Mouse (Mus musculus): ENCODE results near the gene Marc1. TPM values are rescaled to one million over a fixed set of nuclear protein-coding genes. Genes with fewer than 3 reads are reported as not detected.
A peak's percentile ranks its signal among the peaks of the same experiment; 100 is the strongest.

The Marc1 gene
- polyA plus RNA-seq, 2 experiments = 10.3 to 22.6 TPM

DNA sequence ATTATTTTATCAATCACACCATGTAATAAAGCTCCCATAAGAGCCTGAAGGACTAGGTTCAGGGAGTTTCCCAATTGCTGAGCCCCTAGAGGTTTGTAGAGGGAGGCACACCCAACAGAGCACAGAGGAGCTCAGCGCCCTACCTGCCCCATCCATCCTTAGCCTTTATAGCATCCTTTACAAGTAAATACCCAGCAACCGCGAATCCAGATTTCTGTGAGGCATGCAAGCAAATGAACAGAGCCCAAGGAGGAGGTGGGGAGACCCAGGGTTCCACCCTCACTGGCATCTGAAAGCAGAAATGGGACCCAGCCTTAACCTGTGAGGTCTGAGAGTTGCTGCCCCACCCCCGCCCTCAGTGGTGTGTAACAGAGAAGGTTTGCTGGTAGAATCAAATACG, 25.2 kb upstream of the Marc1 start:
- no peak overlapping the region for H3K4me2 ChIP-seq (ENCODE audit: low read depth)
- peaks cover 29% of the 10 kb centered on the region for H3K36me3 ChIP-seq (replicated peaks; ENCODE audit: control insufficient read depth, insufficient read depth, low read depth)
- 72% methylated on average over 5 of the region's 5 CpGs for WGBS (ENCODE audit: insufficient replicate concordance)
- DNase-seq (ENCODE audit: low read depth in 3 of 3, low spot score in 3 of 3) = no peak
- H3K9me3 ChIP-seq (ENCODE audit: control insufficient read depth, low read length) = no peaks in the 10 kb centered on the region
- no peak overlapping the region for H3K27ac ChIP-seq
- no peaks in the 10 kb centered on the region for H3K27me3 ChIP-seq (ENCODE audit: control insufficient read depth, insufficient read depth, low read length)
- H3K4me1 ChIP-seq (replicated peaks; ENCODE audit: control insufficient read depth in 2 of 2, insufficient read depth in 2 of 2, low read length in 1 of 2) = peaks cover 0 to 8% of the 10 kb centered on the region in 2 experiments; a peak in 2 of 4 replicates
- no peak overlapping the region for H3K4me3 ChIP-seq (ENCODE audit: insufficient read depth in 1 of 2, low read depth in 2 of 2, low read length in 2 of 2)
- no peak overlapping the region for H3K9ac ChIP-seq (replicated peaks)
- no peak for TF ChIP-seq CTCF (IDR thresholded peaks at IDR 0.05; ENCODE audit: low read depth)
- no peak for TF ChIP-seq EP300 (IDR thresholded peaks at IDR 0.05; ENCODE audit: low read depth)
- ATAC-seq (ENCODE audit: insufficient read depth) = no peak

DNA sequence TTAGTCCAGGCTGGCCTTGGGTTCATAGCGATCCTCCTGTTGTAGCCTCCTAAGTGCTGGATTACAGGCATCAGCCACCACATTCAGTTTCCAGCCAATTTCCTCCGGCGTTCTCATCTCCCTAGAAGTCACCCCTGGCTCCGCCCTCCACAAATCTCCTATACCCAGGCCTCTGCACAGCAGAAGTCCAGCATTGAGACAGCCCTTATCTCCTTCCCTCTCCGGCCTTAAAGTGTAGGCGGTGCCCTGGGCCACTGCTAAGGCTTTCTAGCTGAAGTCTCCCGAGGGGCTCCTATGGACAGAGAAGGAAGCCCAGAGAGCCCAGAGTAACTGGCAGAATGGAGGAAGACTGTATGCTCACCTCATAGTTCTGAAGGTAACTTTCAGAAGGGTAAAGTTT, 22.4 kb upstream of the Marc1 start:
- Histone ChIP-seq H3K4me1 (replicated peaks; ENCODE audit: control insufficient read depth in 2 of 2, insufficient read depth in 2 of 2, low read length in 1 of 2) (peaks cover 0 to 7% of the 10 kb centered on the region in 2 experiments; a peak in 2 of 4 replicates), H3K36me3 (replicated peaks; ENCODE audit: control insufficient read depth, insufficient read depth, low read depth) (peaks cover 35% of the 10 kb centered on the region), H3K4me3 (ENCODE audit: insufficient read depth in 1 of 2, low read depth in 2 of 2, low read length in 2 of 2) (no peak overlapping the region), H3K9me3 (ENCODE audit: control insufficient read depth, low read length) (no peaks in the 10 kb centered on the region), H3K4me2 (ENCODE audit: low read depth) (no peak overlapping the region), H3K9ac (replicated peaks) (no peak overlapping the region), H3K27ac (no peak overlapping the region), H3K27me3 (ENCODE audit: control insufficient read depth, insufficient read depth, low read length) (no peaks in the 10 kb centered on the region)
- TF ChIP-seq CTCF (IDR thresholded peaks at IDR 0.05; ENCODE audit: low read depth) (no peak), EP300 (IDR thresholded peaks at IDR 0.05; ENCODE audit: low read depth) (no peak)
- DNase-seq (ENCODE audit: low read depth in 3 of 3, low spot score in 3 of 3) (no peak), ATAC-seq (ENCODE audit: insufficient read depth) (peak; percentile 52; the same call in 1 of the 2 replicates)
- 61% methylated on average over 7 of the region's 7 CpGs for WGBS (ENCODE audit: insufficient replicate concordance)

DNA sequence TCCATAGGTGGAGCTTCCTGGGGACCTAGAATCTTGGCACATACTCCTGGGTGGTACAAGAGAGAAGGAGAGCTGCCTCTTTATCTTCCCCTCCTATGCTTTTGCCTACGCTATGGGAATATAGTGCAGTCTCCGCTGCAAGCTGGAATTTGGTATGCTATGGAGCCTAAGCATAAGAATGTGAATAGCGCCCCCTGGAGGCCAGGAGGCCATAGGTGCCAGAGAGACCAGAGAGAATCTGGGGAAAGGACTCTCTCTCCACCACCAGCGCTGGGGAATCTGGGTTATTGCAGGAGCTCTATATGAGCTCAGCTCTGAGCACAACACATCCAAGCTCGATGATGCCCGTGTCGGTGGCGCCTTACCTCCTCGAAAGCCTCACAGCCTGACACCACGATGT, 21.1 kb upstream of the Marc1 start:
- 78% methylated on average over 10 of the region's 10 CpGs for WGBS (ENCODE audit: insufficient replicate concordance)
- Histone ChIP-seq H3K27ac (no peak overlapping the region), H3K36me3 (replicated peaks; ENCODE audit: control insufficient read depth, insufficient read depth, low read depth) (peaks cover 35% of the 10 kb centered on the region), H3K4me2 (ENCODE audit: low read depth) (no peak overlapping the region), H3K9ac (replicated peaks) (no peak overlapping the region), H3K4me3 (ENCODE audit: insufficient read depth in 1 of 2, low read depth in 2 of 2, low read length in 2 of 2) (no peak overlapping the region), H3K4me1 (replicated peaks; ENCODE audit: control insufficient read depth in 2 of 2, insufficient read depth in 2 of 2, low read length in 1 of 2) (peaks cover 0 to 5% of the 10 kb centered on the region in 2 experiments; a peak in 2 of 4 replicates), H3K27me3 (ENCODE audit: control insufficient read depth, insufficient read depth, low read length) (no peaks in the 10 kb centered on the region), H3K9me3 (ENCODE audit: control insufficient read depth, low read length) (no peaks in the 10 kb centered on the region)
- no peak for ATAC-seq (ENCODE audit: insufficient read depth)
- DNase-seq (ENCODE audit: low read depth in 3 of 3, low spot score in 3 of 3) = no peak
- TF ChIP-seq EP300 (IDR thresholded peaks at IDR 0.05; ENCODE audit: low read depth) = no peak
- peak; percentile 76 for TF ChIP-seq CTCF (IDR thresholded peaks at IDR 0.05; ENCODE audit: low read depth)

DNA sequence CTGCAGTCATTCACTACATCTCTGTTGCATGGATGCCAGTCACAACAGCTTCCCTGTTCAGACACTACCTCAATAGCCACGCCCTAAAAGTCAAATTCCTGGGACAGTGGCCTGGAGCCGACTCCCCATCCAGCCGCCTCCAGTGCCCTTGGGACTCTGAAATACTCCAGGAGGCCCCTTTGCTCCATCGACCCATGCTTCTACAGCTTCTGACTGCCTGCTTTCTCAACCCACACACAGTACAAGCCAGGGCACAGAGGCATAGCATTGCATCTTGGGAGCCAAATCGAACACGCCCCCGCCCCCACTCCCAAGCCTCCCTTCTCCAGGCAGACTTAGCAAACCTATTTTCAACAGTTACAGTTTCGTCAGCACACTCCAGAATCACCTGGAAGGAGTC, 18.8 kb upstream of the Marc1 start:
- no peak overlapping the region for H3K4me3 ChIP-seq (ENCODE audit: insufficient read depth in 1 of 2, low read depth in 2 of 2, low read length in 2 of 2)
- no peak overlapping the region for H3K9ac ChIP-seq (replicated peaks)
- 74% methylated on average over 8 of the region's 8 CpGs for WGBS (ENCODE audit: insufficient replicate concordance)
- no peaks in the 10 kb centered on the region for H3K27me3 ChIP-seq (ENCODE audit: control insufficient read depth, insufficient read depth, low read length)
- DNase-seq (ENCODE audit: low read depth in 3 of 3, low spot score in 3 of 3) = no peak
- no peak overlapping the region for H3K27ac ChIP-seq
- ATAC-seq (ENCODE audit: insufficient read depth) = no peak
- H3K4me2 ChIP-seq (ENCODE audit: low read depth) = no peak overlapping the region
- no peaks in the 10 kb centered on the region for H3K9me3 ChIP-seq (ENCODE audit: control insufficient read depth, low read length)
- H3K4me1 ChIP-seq (replicated peaks; ENCODE audit: control insufficient read depth in 2 of 2, insufficient read depth in 2 of 2, low read length in 1 of 2) = peaks cover 2 to 5% of the 10 kb centered on the region in 2 experiments
- H3K36me3 ChIP-seq (replicated peaks; ENCODE audit: control insufficient read depth, insufficient read depth, low read depth) = peaks cover 35% of the 10 kb centered on the region
- TF ChIP-seq CTCF (IDR thresholded peaks at IDR 0.05; ENCODE audit: low read depth) = no peak

DNA sequence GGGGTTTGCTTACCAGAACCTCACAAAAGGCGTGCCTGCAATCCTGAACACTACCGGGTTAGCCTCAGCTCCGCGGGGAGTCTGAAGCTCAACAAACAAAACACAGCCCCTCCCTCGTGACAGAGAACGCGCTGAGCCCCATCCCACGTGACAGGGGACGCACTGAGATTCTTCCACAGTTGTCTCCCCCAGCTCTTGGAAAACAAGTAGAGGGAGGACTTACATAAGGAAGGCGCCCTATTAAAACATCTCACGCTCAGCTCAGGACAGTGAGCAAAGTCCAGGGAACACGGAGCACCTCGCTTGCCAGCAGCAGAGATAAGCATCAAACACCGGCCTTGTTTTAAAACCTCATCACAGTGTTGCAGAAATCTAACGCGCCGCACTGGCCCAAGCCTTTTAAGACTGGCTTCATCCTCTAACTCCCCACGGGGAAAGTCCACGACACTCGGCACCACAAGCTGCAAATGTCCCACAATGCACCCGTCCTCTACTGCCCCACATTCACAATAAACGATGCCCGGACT, 16.1 kb upstream of the Marc1 start:
- Histone ChIP-seq H3K27me3 (ENCODE audit: control insufficient read depth, insufficient read depth, low read length) (no peaks in the 10 kb centered on the region), H3K4me2 (ENCODE audit: low read depth) (no peak overlapping the region; the same call in 1 of the 2 replicates), H3K36me3 (replicated peaks; ENCODE audit: control insufficient read depth, insufficient read depth, low read depth) (peaks cover 22% of the 10 kb centered on the region), H3K4me1 (replicated peaks; ENCODE audit: control insufficient read depth in 2 of 2, insufficient read depth in 2 of 2, low read length in 1 of 2) (peaks cover 5 to 6% of the 10 kb centered on the region in 2 experiments; a peak in 3 of 4 replicates), H3K9ac (replicated peaks) (no peak overlapping the region), H3K9me3 (ENCODE audit: control insufficient read depth, low read length) (no peaks in the 10 kb centered on the region), H3K27ac (no peak overlapping the region), H3K4me3 (ENCODE audit: insufficient read depth in 1 of 2, low read depth in 2 of 2, low read length in 2 of 2) (no peak overlapping the region)
- WGBS (ENCODE audit: insufficient replicate concordance) = 58% methylated on average over 23 of the region's 23 CpGs
- no peak for DNase-seq (ENCODE audit: low read depth in 3 of 3, low spot score in 3 of 3)
- no peak; the same call in 1 of the 2 replicates for ATAC-seq (ENCODE audit: insufficient read depth)
- no peak for TF ChIP-seq CTCF (IDR thresholded peaks at IDR 0.05; ENCODE audit: low read depth)
- no peak for TF ChIP-seq EP300 (IDR thresholded peaks at IDR 0.05; ENCODE audit: low read depth)
